Mouse (Mus musculus) lung, postnatal 0 days (tissue): Measurements from ENCODE around the gene Ifna11. TPM values are rescaled to one million over a fixed set of nuclear protein-coding genes. Genes with fewer than 3 reads are reported as not detected.
"Not testable (repeated sequence)": the region's sequence is repeated elsewhere in the genome, so short reads cannot be mapped to it uniquely, and the experiment has no call there.

Source experiments
- ATAC-seq: fragments of 200-750 bp; cut with Nextera tagmentation; 2 replicates; pipeline ENCODE4 v1.8.0; 2017; ENCODE audit warnings: moderate library complexity
- DNase-seq: peaks from one replicate; pipeline ENCODE4 v3.0.0-alpha.2; 2016; ENCODE audit warnings: low spot score
- H3K27ac ChIP-seq: fragments of 300-500 bp; sonication (generic); 2 replicates; pipeline ENCODE4 v1.5.1; 2014; ENCODE audit warnings: antibody characterized with exemption, mild to moderate bottlenecking, low read length, mixed read lengths
- H3K27me3 ChIP-seq: fragments of 300-500 bp; sonication (generic); replicated peaks from 2 replicates; pipeline ENCODE4 v1.6.1; 2014; ENCODE audit warnings: low read length, mixed read lengths; ENCODE audit not compliant: insufficient read depth
- H3K36me3 ChIP-seq: fragments of 300-500 bp; sonication (generic); 2 replicates; pipeline ENCODE4 v1.6.1; 2014; ENCODE audit warnings: low read length, mixed read lengths; ENCODE audit not compliant: insufficient read depth
- H3K4me1 ChIP-seq: fragments of 300-500 bp; sonication (generic); 2 replicates; pipeline ENCODE4 v1.6.1; 2014; ENCODE audit warnings: antibody characterized with exemption, low read depth, low read length, mixed read lengths; ENCODE audit not compliant: insufficient read depth
- H3K4me2 ChIP-seq: fragments of 300-500 bp; sonication (generic); replicated peaks from 2 replicates; pipeline ENCODE4 v1.6.1; 2014; ENCODE audit warnings: low read depth, mild to moderate bottlenecking, low read length, moderate library complexity, mixed read lengths
- H3K4me3 ChIP-seq: fragments of 300-500 bp; sonication (generic); 2 replicates; pipeline ENCODE4 v1.5.1; 2014; ENCODE audit warnings: low read depth, low read length
- H3K9ac ChIP-seq: fragments of 300-500 bp; sonication (generic); replicated peaks from 2 replicates; pipeline ENCODE4 v1.6.1; 2014; ENCODE audit warnings: low read depth, mild to moderate bottlenecking
- H3K9me3 ChIP-seq: fragments of 300-500 bp; sonication (generic); 2 replicates; pipeline ENCODE4 v1.6.1; 2016; ENCODE audit warnings: low read length, mixed read lengths
- CTCF ChIP-seq: IDR thresholded peaks from 2 replicates; pipeline ENCODE4 v1.5.1; 2016; ENCODE audit warnings: antibody characterized with exemption, mild to moderate bottlenecking
- WGBS: fragments of 180-500 bp; shearing (Covaris S2); extraction: QIAGEN DNeasy Blood & Tissue Kit; methylation state at CpG from one replicate; pipeline ENCODE4 v1.1.7; 2014; 5-methylcytosine and 5-hydroxymethylcytosine counted together
- polyA plus RNA-seq: library from polyadenylated mRNA; unstranded; fragments of >200 nt; fragmentation: Nextera tagmentation; extraction: Ambion mirVana; gene quantifications from 2 replicates; pipeline ENCODE4 v1.2.1, GENCODE M21; 2015

The Ifna11 gene
- polyA plus RNA-seq, 1 experiment from 2014 or later = not detected

GRCm38 (mm10) chr4:88788402-88788801, 31.4 kb upstream of the Ifna11 start, which contains the start of gene Gm13277:
Gene Gm13277, plus strand, starts transcription at chr4:88788632.
- no CpG with 5 or more reads among the region's 28 CpGs for WGBS
- H3K36me3 ChIP-seq, H3K4me3 ChIP-seq, DNase-seq, H3K9me3 ChIP-seq, H3K4me2 ChIP-seq, H3K27me3 ChIP-seq, H3K4me1 ChIP-seq, H3K9ac ChIP-seq, ATAC-seq, H3K27ac ChIP-seq: not testable (repeated sequence)
- peak; percentile 60 for TF ChIP-seq CTCF

DNA sequence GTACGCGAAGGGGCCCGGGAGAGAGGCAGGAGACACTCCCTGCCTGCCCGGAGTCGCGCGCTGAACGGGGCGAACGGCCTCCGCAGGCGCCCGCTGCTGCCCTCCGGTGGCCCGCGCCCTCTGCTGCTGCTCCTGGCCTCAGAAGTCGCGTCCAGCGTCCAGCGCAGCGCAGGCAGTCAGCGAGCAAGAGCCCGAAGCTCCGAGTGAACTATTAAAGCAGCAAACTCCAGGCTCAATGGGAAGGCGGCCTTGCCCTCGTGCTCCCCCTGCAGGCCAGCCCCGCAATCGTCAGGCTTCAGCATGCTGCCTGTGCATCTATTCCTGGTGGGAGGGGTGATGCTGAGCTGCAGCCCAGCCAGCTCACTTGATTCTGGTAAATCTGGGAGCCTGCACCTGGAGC, 28.5 kb upstream of the Ifna11 start, which contains the start of gene Gm13278:
Gene Gm13278, plus strand, starts transcription at position 301 of the 400 bp plus-strand sequence.
- not testable (repeated sequence) for H3K27me3 ChIP-seq, ATAC-seq, H3K4me1 ChIP-seq, H3K4me2 ChIP-seq, H3K4me3 ChIP-seq, H3K27ac ChIP-seq, H3K36me3 ChIP-seq, H3K9me3 ChIP-seq, H3K9ac ChIP-seq, DNase-seq
- no CpG with 5 or more reads among the region's 28 CpGs for WGBS

GRCm38 (mm10) chr4:88793936-88794675, 25.7 kb upstream of the Ifna11 start, which contains the start of gene Gm13275:
Gene Gm13275, plus strand, starts transcription at chr4:88794487.
- not testable (repeated sequence) for H3K27me3 ChIP-seq, H3K27ac ChIP-seq, H3K9ac ChIP-seq, H3K4me2 ChIP-seq, H3K4me3 ChIP-seq, H3K4me1 ChIP-seq, DNase-seq, H3K36me3 ChIP-seq, H3K9me3 ChIP-seq, ATAC-seq
- WGBS = 0% methylated on average over 6 of the region's 52 CpGs
- peak; percentile 49 for TF ChIP-seq CTCF

DNA sequence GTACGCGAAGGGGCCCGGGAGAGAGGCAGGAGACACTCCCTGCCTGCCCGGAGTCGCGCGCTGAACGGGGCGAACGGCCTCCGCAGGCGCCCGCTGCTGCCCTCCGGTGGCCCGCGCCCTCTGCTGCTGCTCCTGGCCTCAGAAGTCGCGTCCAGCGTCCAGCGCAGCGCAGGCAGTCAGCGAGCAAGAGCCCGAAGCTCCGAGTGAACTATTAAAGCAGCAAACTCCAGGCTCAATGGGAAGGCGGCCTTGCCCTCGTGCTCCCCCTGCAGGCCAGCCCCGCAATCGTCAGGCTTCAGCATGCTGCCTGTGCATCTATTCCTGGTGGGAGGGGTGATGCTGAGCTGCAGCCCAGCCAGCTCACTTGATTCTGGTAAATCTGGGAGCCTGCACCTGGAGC, 22.7 kb upstream of the Ifna11 start, which contains the start of gene Gm13279:
Gene Gm13279, plus strand, starts transcription at position 301 of the 400 bp plus-strand sequence.
- not testable (repeated sequence) for H3K4me1 ChIP-seq, H3K9ac ChIP-seq, H3K9me3 ChIP-seq, H3K36me3 ChIP-seq, H3K4me2 ChIP-seq, DNase-seq, ATAC-seq, H3K4me3 ChIP-seq, H3K27ac ChIP-seq, H3K27me3 ChIP-seq
- WGBS = no CpG with 5 or more reads among the region's 28 CpGs

GRCm38 (mm10) chr4:88799365-88799764, 20.4 kb upstream of the Ifna11 start, which contains the start of gene Gm13285:
Gene Gm13285, plus strand, starts transcription at chr4:88799665.
- not testable (repeated sequence) for H3K4me3 ChIP-seq, H3K27me3 ChIP-seq, H3K27ac ChIP-seq, DNase-seq, ATAC-seq, H3K36me3 ChIP-seq, H3K9ac ChIP-seq, H3K9me3 ChIP-seq, H3K4me2 ChIP-seq, H3K4me1 ChIP-seq
- WGBS = 14% methylated on average over 1 of the region's 7 CpGs

GRCm38 (mm10) chr4:88802954-88803353, 16.8 kb upstream of the Ifna11 start, which contains the start of gene Gm13287:
Gene Gm13287, plus strand, starts transcription at chr4:88803254.
- not testable (repeated sequence) for H3K27ac ChIP-seq, H3K4me2 ChIP-seq, H3K4me3 ChIP-seq, ATAC-seq, H3K27me3 ChIP-seq, H3K9ac ChIP-seq, H3K9me3 ChIP-seq, DNase-seq, H3K4me1 ChIP-seq, H3K36me3 ChIP-seq
- WGBS = no CpG with 5 or more reads among the region's 29 CpGs

GRCm38 (mm10) chr4:88805231-88805630, 14.5 kb upstream of the Ifna11 start, which contains the start of gene Gm13288:
Gene Gm13288, plus strand, starts transcription at chr4:88805531.
- ATAC-seq, H3K36me3 ChIP-seq, H3K27me3 ChIP-seq, H3K4me1 ChIP-seq, H3K27ac ChIP-seq, H3K4me3 ChIP-seq, H3K9ac ChIP-seq, DNase-seq, H3K4me2 ChIP-seq, H3K9me3 ChIP-seq: not testable (repeated sequence)
- no CpG with 5 or more reads among the region's 8 CpGs for WGBS
